Mouse (Mus musculus) c-Kit-positive CD71-positive TER-119-negative erythroid progenitor cells, embryonic 14.5 days (primary cell): Measurements from ENCODE around the gene Olfr135.

ENCODE experiments used
- DNase-seq: peaks from one replicate; pipeline ENCODE4 v3.0.0-alpha.2; 2013; ENCODE audit warnings: low read depth

The Olfr135 gene

GRCm38 (mm10) chr17:38204035-38204434 is at the start of gene Olfr135:
Gene Olfr135, plus strand, starts transcription at chr17:38204335.
- no peak for DNase-seq

GRCm38 (mm10) chr17:38171088-38171487 is 33.0 kb upstream of the Olfr135 start, which contains the start of gene Olfr134:
Gene Olfr134, plus strand, starts transcription at chr17:38171388.
- DNase-seq: no peak
